Mouse (Mus musculus) MEL (cell line): ENCODE results near the gene Hcfc1r1.

Experiments
- CTCF ChIP-seq, 3 experiments: IDR thresholded peaks in 2 of 3; conservative IDR thresholded peaks in 1 of 3; 2 replicates each; pipeline ENCODE4 v1.5.1; 2011 to 2012; ENCODE audit warnings: low read length in 3 of 3, low read depth in 2 of 3, mild to moderate bottlenecking in 2 of 3, improper control_type of control experiment in 1 of 3, inconsistent platforms in 1 of 3, mixed read lengths in 1 of 3, moderate library complexity in 1 of 3; ENCODE audit not compliant: control insufficient read depth in 1 of 3, insufficient read depth in 1 of 3, poor library complexity in 1 of 3, severe bottlenecking in 1 of 3
- EP300 ChIP-seq, 2 experiments: IDR thresholded peaks; 2 replicates each; pipeline ENCODE4 v1.6.1; 2011; ENCODE audit warnings: improper control_type of control experiment in 2 of 2, low read length in 2 of 2, low read depth in 1 of 2, mild to moderate bottlenecking in 1 of 2
- GATA1 ChIP-seq: IDR thresholded peaks from 2 replicates; pipeline ENCODE4 v1.6.1; 2011; ENCODE audit warnings: low read depth, low read length, improper control_type of control experiment
- HCFC1 ChIP-seq: IDR thresholded peaks from 2 replicates; pipeline ENCODE4 v1.6.1; 2012; ENCODE audit warnings: low read depth, mild to moderate bottlenecking, inconsistent platforms, low read length, improper control_type of control experiment, moderate library complexity
- MAX ChIP-seq: IDR thresholded peaks from 2 replicates; pipeline ENCODE4 v1.6.1; 2011; ENCODE audit warnings: low read length, improper control_type of control experiment
- MAZ ChIP-seq: IDR thresholded peaks from 2 replicates; pipeline ENCODE4 v1.6.1; 2012; ENCODE audit warnings: low read depth, mild to moderate bottlenecking, inconsistent platforms, low read length, improper control_type of control experiment
- POLR2A ChIP-seq, 2 experiments: IDR thresholded peaks; 2 replicates each; pipeline ENCODE4 v1.6.1; 2011 to 2012; ENCODE audit warnings: low read length in 2 of 2, mild to moderate bottlenecking in 2 of 2, control low read depth in 1 of 2, improper control_type of control experiment in 1 of 2, low read depth in 1 of 2, moderate library complexity in 1 of 2; ENCODE audit not compliant: control insufficient read depth in 1 of 2, insufficient read depth in 1 of 2, poor library complexity in 1 of 2
- POLR2AphosphoS5 ChIP-seq: IDR thresholded peaks from 2 replicates; pipeline ENCODE4 v1.6.1; 2012; ENCODE audit warnings: low read depth, borderline replicate concordance, mild to moderate bottlenecking, inconsistent platforms, low read length, moderate library complexity, mixed read lengths
- TAL1 ChIP-seq: IDR thresholded peaks from 2 replicates; pipeline ENCODE4 v1.6.1; 2012; ENCODE audit warnings: mild to moderate bottlenecking, inconsistent platforms, low read length, moderate library complexity, mixed read lengths
- USF2 ChIP-seq, 2 experiments: IDR thresholded peaks; 2 replicates each; pipeline ENCODE4 v1.6.1; 2011 to 2012; ENCODE audit warnings: improper control_type of control experiment in 2 of 2, low read length in 2 of 2, borderline replicate concordance in 1 of 2, inconsistent platforms in 1 of 2, low read depth in 1 of 2, mild to moderate bottlenecking in 1 of 2; ENCODE audit not compliant: insufficient read depth in 1 of 2
- ZC3H11A ChIP-seq: IDR thresholded peaks from 2 replicates; pipeline ENCODE4 v1.6.1; 2012; ENCODE audit warnings: low read depth, mild to moderate bottlenecking, inconsistent platforms, low read length, improper control_type of control experiment

GRCm38 (mm10) chr17:23695801-23696200 is 22.4 kb downstream of the Hcfc1r1 start:
- TF ChIP-seq HCFC1 (no peak), CTCF (IDR thresholded peaks at IDR 0.05 in 2 of 3, conservative IDR thresholded peaks at IDR 0.05 in 1 of 3; ENCODE audit: control insufficient read depth in 1 of 3, insufficient read depth in 1 of 3, low read depth in 2 of 3, low read length in 3 of 3, poor library complexity in 1 of 3, severe bottlenecking in 1 of 3) (no peak), POLR2AphosphoS5 (no peak), ZC3H11A (no peak), POLR2A (IDR thresholded peaks at IDR 0.05; ENCODE audit: control insufficient read depth in 1 of 2, insufficient read depth in 1 of 2, low read depth in 1 of 2, low read length in 2 of 2, poor library complexity in 1 of 2) (no peak), MAX (no peak), GATA1 (no peak), TAL1 (no peak), EP300 (IDR thresholded peaks at IDR 0.05; ENCODE audit: low read depth in 1 of 2, low read length in 2 of 2) (no peak), MAZ (no peak), USF2 (IDR thresholded peaks at IDR 0.05; ENCODE audit: borderline replicate concordance in 1 of 2, insufficient read depth in 1 of 2, low read depth in 1 of 2, low read length in 2 of 2) (no peak)
